Mouse (Mus musculus): ENCODE data around the gene Slc25a47. TPM values are rescaled to one million over a fixed set of nuclear protein-coding genes. Genes with fewer than 3 reads are reported as not detected.

The Slc25a47 gene
- 57.4 and 58.3 TPM in 2 replicates for polyA plus RNA-seq (2012; rRNA removed)

DNA sequence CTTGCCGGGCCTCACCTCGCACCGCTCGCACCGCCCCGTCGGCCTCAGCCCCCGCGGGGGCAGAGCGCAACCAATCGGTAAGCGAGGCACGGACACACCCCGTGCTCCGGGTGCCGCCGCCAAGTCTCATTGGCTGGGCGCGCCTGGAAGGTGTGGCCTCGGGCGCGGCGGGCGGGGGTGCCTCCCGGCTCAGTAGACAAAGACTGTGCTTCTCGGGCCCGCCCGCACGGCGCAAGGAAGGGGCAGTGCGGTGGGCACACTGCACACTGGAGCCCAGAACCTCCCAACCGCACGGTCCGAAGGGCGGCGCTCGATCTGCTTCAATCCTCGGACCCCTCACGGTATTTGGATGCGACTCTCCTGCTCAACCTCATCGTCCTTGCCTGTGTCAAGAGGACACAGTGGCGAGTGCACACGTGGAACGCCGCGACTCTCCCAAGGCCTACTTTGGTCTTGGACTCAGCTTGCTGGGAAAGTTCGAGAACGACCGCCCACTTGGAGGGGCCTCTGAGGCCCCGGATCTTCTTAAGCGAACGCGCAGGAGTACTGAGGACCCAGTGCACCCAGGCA lies at the start of gene Slc25a47, which contains the start of gene Slc25a29:
Gene Slc25a47 (plus strand): TSS at position 207 of the 570 bp plus-strand sequence.
Gene Slc25a29 (minus strand): TSS at position 44 of the 570 bp plus-strand sequence.
- DNase-seq (ENCODE audit: low read depth) = no peak

DNA sequence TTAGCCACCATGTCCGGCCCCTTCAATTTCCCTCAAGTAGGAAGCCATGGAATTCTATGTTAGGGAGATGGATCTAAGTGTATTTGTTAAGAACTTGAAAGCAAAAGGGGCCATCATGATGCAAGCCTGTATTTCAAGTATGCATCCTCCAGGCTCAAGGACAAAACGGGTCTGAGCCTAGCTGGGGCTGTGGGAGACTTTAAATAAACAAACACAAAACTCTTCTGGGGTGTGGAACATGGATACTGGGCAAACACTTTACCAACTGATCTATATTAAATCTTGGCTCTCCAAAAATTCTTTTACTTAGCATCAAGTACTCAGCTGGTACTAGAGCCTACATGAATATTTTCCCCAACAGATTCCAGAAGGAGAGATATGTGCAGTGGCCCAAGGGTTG lies 48.5 kb upstream of the Slc25a47 start:
- no peak for DNase-seq (ENCODE audit: low read depth)

DNA sequence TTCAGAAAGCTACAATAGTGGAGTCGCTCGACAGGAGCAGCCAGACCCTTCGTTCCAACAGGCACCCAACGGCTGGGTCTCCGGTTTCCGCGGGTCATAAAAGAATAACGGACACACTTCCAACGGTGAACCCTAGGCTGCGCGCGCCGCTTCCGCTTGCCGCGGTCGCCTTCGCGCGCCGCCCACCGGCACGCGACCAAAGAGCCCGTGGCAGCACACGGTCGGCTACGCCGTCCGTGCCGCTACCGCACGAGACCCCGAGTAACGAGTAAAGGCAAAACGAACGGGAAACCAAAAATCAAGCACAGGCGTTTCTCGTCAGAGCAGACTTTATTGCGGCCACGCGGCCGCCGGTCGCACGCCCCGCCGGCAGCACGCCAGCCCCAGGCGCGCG lies 43.7 kb upstream of the Slc25a47 start:
- DNase-seq (ENCODE audit: low read depth) = no peak

DNA sequence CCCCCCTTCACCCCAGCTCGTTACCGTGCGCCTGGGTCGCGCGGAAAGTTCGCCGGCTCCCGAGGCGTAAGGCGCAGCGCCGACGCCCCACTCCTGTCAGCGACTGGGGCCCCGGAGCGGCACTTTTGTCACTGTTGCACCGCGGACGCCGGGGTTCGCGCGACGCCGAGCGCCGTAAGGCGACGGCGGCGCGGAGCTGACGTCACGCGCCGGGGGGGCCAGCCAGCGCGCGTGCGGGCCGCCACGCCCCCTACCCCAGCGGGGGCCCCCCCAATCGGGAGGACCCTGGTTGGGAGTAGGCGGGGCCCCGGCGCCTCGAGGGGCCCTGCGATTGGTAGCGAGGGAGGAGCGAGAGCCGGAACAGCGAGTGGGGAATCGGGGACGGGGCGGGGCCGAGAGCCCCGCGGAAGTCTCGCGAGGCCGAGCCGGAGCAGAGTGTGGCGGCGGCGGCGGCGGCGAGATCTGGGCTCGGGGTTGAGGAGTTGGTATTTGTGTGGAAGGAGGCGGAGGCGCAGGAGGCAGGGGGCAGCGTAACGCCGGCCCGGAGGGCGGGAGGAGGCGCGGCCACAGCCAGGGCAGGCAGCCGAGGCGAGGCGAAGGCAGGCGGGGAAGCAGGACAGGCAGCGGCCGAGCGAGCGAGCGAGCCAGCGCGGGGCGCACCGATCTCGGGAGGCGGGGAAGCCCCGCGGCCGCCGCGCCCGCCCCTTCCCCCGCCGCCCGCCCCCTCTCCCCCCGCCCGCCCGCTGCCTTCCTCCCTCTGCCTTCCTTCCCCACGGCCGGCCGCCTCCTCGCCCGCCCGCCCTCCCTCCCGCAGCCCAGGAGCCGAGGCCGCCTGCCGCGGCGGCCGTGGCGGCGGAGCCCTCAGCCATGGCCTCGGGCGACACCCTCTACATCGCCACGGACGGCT lies 43.0 kb upstream of the Slc25a47 start, which contains the start of gene Yy1:
Gene Yy1 (plus strand): TSS at position 428 of the 907 bp plus-strand sequence.
- DNase-seq (ENCODE audit: low read depth) = peak; percentile 54

DNA sequence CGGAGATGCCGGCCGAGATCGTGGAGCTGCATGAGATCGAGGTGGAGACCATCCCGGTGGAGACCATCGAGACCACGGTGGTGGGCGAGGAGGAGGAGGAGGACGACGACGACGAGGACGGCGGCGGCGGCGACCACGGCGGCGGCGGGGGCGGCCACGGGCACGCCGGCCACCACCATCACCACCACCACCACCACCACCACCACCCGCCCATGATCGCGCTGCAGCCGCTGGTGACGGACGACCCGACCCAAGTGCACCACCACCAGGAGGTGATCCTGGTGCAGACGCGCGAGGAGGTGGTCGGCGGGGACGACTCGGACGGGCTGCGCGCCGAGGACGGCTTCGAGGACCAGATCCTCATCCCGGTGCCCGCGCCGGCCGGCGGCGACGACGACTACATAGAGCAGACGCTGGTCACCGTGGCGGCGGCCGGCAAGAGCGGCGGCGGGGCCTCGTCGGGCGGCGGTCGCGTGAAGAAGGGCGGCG lies 42.3 kb upstream of the Slc25a47 start:
- DNase-seq (ENCODE audit: low read depth) = no peak

DNA sequence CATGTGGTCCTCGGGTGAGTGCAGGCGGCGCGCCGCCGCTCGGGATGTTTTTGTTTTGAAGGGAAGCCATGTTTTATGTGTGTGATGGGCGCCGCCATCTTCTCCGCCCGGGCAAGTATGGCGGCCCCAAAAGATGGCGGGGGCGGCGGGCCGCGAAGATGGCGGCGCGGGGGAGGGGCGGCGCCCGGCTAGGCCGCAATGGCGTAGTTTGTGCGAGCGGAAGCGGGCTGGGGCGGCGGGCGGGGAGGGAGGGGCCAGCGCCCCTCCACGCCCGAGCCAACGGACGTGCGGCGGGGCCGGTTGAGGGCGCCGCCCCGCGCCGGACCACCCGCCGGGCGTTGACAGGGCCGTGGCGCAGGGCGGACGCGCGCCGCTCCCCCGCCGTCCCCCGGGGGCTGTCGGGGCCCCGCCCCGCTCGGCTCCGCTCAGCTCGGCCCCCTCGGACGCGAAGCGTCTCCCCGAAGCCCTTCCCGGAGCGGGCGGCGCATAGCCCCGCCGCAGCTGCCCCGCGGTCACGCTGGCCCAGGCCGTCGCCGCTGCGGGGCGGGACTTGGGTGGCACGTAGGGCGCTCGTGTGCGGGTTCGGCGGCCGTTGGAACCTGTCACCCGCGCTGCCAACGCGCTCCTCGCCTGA lies 41.7 kb upstream of the Slc25a47 start:
- no peak for DNase-seq (ENCODE audit: low read depth)

DNA sequence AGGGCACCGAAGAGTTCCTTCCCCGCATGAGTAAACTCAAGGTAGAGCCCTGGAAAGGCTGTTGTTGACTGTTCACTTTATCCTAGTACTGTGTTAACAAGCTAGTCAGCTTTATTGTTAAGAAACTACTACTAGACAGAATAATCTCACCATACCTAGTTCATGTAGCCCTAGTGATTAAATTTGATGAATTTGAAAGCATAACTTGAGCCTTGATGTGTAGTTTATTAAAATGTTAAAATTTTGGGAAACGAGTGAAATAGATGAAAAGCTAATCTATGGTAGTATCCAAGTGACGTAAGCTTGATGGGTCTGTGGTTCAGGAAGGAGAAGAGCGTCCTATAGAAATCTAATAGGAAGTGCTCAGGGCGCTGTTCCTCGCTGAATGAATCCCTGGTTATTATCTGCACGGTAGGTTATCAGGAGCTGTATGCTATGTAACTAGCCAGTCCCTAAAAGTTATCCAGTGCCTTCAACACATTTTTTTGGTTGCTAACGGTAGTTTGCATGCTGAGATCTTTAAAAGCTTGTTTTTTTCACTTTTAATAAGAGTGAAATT lies 40.8 kb upstream of the Slc25a47 start:
- no peak for DNase-seq (ENCODE audit: low read depth)

DNA sequence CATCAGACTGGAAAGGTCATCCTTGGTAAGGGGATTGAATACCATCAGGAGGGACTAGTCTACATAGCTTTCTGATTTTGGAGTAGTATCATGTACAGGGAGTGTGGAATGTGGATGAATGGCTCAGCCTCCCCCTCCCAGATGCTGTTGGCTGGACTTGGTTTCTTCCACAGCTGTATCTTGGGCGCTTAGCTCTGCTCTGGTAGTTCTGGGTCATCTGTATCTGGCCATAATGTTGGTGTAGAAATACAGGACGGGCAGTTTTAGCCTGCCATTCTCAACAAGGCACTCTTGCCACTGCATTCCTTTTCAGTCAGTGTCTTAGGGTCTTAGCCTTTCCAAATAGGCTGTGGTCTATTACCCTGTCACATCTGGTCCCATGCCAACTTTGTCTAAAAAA lies 34.2 kb upstream of the Slc25a47 start:
- DNase-seq (ENCODE audit: low read depth) = no peak

DNA sequence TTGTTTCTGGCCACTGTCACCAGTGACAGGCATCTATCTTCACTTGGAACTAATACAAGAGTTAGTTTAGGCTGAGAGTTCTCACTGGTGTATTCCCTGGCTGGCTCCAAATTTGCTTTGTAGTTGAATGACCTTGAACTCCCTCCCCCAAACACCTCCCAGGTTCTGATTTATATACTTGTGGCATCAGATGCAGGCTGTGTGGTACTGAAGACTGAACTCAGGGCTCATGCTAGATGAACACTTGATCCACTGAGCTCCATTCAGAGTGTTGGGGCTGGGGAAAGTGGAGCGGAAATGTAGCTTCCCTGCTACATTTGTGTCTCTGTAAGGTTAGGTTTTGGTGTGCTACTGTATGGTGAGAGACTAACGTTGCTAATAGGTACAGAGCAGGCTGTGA lies 31.5 kb upstream of the Slc25a47 start:
- DNase-seq (ENCODE audit: low read depth) = no peak

DNA sequence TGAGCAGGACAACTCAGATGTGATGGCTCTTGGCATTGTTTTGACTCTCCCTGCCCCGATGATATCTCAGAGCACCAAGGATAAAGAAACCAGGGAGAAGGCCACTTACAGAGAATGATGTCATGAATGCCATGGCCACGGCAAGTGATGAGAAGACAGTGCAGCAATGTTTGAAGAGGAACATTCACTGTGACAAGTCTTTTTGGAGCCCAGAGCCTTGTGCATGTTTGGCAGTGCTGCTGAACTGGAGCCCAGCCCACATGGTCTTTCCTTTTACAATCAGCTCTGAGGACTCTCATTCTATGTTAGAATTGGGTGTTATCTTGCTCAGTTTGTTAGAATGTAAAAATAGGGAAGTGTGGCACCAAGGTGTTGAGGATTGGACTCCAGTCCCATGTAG lies 27.4 kb upstream of the Slc25a47 start:
- DNase-seq (ENCODE audit: low read depth) = no peak

DNA sequence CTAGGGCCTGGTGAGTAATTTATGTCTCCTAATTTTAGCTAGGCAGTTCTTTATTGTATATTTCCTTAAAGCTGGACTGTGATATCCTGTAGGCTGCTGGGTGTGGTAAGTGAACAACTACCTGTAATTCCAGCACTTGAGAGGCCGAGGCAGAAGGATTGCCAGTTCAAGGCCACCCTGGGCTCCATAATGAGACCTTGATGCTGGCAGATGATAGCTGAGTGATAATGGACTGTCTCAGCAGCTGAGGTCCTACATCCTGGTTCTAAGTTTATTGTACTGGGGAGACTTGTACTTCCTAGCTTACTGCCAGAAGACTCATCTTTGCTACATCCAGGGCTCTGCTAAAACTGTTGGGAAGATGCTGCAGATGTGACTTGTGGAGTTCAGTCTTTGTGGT lies 26.1 kb upstream of the Slc25a47 start:
- DNase-seq (ENCODE audit: low read depth) = no peak

DNA sequence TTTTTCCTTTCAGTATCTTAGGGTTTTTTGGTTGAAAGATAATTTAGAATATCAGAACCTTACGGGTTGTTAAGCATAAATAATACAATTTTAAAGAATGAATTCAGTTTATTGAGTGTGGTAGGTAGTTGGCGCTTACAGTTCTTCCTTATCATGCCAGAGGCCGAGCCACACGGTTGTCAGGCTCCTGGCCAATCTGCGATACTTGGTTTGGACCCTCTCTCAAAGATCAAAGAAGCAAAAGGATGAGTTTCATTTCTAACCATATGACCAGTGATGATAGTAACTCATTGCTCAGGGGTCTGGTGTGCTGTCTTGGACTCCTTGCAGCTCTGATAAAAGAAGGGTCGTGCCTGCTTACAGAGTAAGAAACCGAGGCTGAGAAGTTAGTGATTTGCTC lies 25.5 kb upstream of the Slc25a47 start:
- DNase-seq (ENCODE audit: low read depth) = no peak

DNA sequence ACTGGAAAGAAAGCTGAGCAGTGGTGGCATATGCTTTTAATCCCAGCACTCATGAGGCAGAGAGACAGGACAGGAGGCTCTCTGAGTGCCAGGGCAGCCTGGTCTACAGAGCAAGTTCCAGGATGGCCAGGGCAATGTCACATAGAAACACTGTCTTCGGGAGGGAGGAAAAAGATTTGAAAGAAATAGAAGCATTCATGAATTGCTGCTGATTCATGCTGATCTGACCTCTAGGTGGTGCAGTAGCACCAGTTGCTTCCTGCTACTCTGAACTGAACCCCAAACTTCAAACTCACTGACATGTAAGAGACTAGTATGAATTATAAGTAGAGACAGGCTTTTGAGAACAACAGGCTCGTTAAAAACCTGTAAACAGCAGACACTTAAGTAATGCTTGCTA lies 24.7 kb upstream of the Slc25a47 start:
- DNase-seq (ENCODE audit: low read depth) = no peak

DNA sequence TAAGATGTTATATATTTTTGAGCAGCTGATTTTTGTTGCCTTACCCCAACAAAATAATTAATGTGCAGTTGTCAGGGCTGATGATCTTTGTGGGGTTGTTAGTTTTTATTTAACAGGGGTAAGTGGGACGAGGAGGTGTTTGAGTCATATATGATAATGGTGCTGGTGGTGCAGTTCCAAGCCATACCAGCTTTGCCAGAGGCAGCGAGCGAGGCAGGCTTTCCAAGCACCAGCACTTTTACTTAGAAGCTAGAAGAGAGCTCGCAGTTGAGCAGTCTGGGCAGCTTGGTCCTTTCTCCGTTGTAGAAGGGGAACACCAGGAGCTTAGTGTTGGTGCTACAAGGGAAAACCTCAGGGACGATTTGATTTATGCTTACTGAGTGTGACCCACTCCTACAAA lies 23.4 kb upstream of the Slc25a47 start:
- DNase-seq (ENCODE audit: low read depth) = no peak

DNA sequence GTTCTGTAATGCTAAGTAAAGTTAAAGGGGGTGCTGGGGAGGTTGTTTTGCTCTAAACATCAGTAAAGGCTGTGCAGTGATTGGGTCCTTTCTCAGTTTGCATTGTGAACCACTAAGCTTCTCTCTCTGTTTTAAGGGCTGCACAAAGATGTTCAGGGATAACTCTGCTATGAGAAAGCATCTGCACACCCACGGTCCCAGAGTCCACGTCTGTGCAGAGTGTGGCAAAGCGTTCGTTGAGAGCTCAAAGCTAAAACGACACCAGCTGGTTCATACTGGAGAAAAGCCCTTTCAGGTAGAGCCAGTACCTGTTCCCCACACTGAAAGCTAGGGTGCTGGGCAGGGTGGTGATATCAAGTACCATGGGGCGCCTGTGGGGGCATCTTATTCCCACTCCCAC lies 21.4 kb upstream of the Slc25a47 start:
- DNase-seq (ENCODE audit: low read depth) = no peak

DNA sequence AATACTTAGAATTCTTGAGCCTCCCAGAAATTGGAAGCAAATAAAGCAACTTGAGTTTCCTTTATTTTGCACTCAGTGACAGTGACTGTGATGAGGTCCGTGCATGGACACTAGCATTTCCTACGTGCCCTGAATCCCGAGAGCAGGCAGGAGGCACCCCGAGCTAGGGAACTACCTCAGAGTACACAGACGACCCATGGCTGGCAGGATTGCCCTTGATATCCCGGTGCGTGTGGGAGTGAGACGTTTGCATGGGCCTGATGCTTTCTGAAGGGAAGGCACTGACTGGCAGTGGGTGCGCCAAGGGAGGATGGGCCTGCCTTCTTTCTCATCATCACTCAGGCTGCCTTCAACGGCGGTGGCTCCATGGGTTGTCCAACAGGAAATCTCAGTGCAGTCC lies 19.3 kb upstream of the Slc25a47 start:
- DNase-seq (ENCODE audit: low read depth) = no peak

DNA sequence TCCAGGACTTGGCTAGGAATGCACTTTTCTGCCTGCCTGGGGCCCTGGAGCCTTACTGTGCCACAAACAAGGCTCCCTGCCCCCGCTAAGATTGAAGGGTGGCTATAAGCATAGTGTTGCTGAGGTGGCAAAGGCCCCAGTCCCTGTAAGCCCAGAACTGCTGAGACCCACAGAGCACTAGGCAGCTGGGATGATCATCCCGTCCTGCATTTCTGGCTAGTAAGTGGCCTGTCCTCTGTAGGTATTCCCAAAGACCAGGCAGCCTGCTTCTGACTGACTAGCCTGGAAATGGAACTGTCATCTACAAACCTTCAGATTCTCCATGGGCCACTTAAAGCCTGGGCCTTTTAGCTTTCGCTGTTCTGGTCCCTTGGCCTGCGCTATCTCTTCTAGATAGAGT lies 15.4 kb upstream of the Slc25a47 start:
- DNase-seq (ENCODE audit: low read depth) = no peak

DNA sequence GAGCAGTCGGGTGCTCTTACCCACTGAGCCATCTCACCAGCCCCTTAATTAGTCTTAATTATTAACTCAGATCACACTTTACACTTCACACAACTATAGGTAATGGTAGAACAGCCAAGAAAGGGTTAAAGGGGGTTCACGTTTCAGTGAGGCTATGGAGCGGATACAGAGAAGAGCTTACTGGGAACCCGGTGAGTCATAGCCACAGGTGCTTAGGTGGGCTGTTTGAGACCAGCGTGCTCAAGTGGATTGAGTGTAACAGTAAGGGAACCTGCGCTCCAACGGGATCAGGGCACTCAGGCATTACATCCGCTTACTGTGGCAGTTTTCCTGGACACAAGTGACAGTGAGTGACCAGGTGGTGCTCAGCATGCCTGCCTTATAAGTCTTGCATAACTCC lies 12.8 kb upstream of the Slc25a47 start:
- DNase-seq (ENCODE audit: low read depth) = no peak

DNA sequence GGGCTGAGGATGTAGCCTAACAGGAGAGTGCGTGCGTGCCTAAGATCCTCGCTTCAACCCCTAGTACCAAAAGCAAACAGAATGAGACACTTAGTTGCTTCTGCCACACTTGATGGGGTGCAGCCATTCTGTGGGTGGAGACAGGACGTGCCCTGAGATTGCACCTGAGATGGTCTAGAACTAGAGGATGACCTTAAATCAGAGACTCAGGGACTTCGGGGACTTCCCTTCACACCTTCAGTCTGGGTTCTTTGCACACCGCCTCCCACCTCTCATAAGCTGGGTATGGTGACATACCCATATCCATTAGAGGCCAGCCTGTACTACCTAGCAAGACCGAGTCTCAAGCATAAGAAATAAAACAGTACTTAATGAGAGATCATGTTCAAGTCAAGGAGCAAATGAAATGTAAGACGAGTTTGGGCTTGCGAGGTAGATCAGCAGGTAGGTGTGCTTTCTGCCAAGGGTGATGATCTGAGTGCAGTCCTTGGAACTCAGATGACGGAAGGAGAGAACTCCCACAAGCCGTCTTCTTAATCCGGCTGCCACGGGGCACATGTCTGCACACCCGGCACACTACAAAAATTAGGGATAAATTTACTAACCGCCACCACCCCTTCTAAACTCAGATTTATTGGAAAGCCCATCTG lies 11.5 kb upstream of the Slc25a47 start:
- DNase-seq (ENCODE audit: low read depth) = no peak

DNA sequence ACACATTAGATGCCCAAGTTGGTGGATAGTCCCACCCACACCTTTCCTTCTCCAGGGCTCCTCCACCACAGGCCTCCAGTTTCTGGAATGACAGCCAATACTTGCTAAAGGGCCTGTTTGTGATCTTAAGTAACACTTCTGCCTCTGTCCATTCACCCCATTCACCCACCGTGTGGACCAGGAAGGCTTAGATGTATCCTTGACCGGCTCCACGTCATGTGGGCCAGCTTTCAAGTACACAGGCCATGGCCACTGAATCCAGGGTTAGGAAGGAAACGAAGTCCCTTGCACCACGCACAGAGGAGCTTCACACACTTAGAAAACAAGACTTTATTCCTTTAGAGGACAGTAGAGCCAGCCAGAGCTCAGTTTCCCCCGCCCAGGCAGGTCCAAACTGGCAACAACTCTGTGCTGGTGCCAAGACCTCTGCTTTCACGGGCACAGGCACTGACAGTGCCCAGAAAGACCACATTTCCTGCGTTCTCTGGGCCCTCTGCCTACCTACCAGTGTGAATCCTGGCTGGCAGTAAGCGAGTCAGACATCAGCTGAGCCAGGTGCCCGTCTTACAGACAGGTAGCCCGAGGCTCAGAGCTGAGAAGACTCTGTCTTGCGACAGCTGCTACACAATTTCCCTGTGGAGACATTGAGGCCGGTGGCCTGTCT lies 10.2 kb upstream of the Slc25a47 start:
- peak; percentile 73 for DNase-seq (ENCODE audit: low read depth)

DNA sequence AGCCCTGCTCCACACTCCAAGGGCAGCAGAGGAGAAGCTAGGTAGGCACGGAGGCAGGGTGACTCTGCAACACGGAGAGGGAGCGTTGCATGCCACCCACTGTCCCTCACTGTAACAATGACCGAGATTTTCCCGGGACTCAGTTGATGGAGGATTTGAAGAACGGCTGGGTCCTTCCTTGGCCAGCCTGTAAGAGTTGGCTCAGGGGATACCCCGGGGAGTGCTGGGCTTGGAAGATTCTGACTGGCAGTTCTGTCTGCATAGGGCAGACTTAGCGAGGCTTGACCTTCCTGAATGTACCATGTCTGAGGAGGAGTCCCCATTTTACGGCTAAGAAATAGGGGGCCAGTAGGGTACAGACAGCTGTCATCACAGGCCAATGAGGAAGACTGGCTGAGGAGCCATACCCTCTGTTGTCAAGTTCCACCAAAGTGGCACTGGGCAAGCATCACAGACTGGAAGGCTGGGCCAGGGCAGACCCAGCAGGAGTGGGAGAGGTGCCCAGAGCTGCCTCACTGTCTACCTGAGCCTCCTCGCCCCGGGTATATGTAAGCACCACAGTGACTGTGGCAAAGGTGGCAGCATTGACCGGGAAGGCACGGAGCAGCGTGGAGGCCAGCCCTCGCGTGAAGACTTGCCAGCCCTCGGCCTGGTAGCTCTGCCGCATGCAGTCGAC lies 9.4 kb upstream of the Slc25a47 start:
- no peak for DNase-seq (ENCODE audit: low read depth)

All from gonadal fat pad, adult 2 months (tissue).